Mouse (Mus musculus) Muller cell, postnatal 12 days (primary cell): Measurements from ENCODE around the gene Ndufb5.
"Not testable (repeated sequence)": the region's sequence is repeated elsewhere in the genome, so short reads cannot be mapped to it uniquely, and the experiment has no call there.

Experiments
- DNase-seq: peaks from one replicate; pipeline ENCODE4 v3.0.0-alpha.2; 2015; ENCODE audit errors: inconsistent ontology term

Ndufb5 gene

DNA sequence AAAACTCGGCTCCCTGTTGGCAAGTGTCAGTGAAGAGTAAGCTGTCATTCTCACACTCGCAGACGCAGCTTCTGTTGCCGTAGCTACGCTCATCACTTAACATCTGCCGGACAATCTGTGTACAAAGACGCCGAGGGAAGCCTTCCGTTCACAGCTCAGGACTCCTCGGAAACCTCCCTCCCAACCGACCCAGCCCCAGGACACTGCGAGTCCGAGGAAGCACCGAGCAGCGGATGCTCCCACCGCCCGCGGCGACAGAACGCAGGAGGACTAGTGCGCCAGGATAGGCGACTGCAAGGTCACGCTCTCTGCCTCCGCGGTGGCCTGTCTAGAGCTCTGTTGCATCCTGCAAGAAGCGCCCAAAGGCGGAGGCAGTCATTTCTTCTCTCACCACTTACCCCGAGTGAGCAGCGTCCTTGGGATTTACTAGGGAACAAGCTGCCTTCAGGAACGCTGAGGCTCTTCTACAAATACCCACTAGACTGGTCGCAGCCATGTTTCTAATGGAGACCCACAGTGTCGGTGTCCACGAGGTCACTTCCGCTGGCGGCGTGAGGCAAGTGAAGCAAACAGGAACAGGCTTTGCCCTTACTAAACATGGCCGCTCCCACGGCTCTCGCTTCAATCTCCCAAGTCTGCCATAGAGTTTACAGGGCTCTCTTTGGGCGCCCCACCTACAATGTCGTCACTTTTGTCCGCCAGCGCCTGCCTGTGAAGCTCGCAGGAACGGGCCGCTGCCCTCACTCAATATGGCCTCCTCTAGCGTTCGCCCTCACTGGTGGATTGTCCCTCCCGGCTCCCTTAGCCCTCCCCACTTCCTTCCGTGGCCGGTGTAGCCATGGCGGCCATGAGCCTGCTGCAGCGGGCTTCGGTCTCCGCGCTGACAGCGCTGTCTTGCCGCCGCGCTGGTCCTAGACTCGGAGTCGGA, at the start of gene Ndufb5:
TSS of gene Ndufb5 (plus strand) at position 747 of the 928 bp plus-strand sequence.
- peak; percentile 99 for DNase-seq

DNA sequence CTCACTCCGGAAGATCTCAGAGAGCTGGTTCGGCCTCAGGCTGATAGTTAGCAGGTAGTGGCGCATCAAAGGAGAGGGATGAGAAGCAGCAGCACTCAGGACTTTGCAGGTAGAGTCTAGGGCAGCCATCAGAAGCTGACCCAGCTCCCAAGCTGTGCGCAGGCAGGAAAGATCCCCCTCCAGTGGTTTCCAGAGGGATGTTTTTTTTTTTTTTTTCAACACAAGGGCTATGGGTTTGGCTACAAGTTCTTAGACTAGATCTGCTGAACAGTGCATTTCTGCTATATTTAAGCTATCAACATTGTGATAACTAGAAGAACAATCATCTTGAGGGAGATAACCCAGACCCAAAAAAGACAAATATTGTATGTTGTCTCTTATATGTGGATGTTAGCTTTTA, 49.6 kb upstream of the Ndufb5 start:
- no peak for DNase-seq

DNA sequence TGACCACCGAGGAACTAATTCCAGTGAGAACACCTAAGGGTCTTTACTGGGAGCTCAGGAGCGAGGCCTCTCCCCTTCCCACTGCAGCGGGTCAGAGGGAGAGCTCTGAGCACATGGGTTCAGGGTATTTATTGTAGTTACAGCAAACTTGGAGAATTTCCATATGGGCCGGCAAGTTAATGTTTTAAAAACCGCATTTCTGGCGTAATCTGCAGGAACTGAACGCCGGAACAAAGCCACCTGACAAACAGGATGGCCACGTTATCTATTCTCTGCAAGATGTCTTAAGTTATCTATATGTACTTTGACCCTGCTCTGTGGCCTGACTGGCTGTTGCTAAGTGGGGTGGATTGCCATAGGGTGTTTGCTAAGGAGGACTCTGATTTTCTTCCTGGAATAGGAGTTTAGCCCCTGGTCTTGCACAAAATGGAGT, 47.2 kb upstream of the Ndufb5 start:
- DNase-seq: no peak

DNA sequence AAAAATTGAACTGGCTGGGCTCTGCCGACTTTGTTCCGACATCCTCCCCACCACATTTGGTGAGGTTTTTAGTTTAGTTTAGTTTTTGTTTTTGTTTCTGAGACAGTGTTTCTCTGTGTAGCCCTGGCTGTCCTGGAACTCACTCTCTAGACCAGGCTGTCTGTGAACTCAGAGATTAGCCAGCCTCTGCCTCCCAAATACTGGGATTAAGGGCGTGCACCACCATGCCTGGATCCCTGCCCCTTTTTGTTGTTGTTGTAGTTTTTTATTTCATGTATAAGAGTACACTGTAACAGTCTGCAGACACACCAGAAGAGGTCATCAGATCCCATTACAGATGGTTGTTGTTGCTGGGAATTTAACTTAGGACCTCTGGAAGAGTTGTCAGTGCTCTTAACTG, 46.8 kb upstream of the Ndufb5 start:
- DNase-seq: no peak

DNA sequence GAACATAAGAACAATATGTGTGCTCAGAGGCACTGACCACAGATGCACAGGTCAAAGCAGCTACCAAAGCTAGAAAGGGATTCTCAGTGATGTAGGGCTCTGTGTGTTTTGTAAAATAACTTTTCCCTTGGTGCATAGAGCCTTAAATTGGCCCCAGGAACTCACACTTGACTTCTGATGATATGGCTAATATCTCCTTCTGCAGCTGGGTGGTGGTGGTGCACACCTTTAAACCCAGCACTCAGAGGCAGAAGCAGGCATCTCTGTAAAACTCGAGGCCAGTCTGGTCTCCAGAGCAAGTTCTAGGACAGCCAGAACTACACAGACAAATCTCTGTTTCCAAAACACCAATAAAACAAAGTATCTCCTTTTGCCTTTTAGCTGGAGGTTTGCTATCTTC, 45.9 kb upstream of the Ndufb5 start:
- DNase-seq: no peak

DNA sequence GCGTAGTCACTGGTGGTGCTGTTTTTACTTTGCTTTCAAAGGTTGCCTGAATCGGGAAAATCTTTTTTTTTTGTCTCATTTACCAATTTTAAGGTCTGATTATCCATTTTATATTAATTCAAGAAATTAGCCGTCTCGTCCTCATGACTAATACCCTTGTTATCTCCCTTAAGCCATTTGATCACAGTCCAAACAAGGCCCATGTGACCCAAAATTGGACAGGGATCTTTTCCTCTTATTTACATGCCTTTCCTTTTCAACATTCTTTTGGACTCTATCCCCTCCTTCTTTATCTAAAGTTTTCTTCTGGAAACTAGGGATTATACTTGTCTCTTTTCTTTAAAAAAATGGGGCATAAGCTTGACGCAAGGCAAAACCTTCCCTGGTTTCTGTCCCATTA, 44.9 kb upstream of the Ndufb5 start:
- DNase-seq: no peak

DNA sequence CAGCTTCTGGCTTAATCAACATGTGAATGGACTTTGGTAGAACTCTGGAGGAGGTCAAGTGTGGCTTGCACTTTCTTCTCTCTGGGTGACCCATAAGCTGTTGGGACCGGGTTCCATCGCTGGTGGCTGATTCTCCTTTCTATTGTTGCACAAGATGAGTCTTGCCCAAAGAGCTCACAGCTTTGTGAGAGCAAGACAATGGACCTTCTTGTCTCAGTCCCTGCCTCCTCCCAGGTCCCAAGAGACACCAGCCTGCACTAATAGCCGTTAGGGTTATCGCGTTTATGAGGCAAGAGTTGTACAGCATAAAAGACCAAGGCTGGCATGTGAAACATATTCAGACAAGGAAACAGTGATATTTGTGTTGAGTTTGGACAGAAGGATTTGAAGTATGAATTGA, 42.6 kb upstream of the Ndufb5 start:
- DNase-seq: peak; percentile 62

DNA sequence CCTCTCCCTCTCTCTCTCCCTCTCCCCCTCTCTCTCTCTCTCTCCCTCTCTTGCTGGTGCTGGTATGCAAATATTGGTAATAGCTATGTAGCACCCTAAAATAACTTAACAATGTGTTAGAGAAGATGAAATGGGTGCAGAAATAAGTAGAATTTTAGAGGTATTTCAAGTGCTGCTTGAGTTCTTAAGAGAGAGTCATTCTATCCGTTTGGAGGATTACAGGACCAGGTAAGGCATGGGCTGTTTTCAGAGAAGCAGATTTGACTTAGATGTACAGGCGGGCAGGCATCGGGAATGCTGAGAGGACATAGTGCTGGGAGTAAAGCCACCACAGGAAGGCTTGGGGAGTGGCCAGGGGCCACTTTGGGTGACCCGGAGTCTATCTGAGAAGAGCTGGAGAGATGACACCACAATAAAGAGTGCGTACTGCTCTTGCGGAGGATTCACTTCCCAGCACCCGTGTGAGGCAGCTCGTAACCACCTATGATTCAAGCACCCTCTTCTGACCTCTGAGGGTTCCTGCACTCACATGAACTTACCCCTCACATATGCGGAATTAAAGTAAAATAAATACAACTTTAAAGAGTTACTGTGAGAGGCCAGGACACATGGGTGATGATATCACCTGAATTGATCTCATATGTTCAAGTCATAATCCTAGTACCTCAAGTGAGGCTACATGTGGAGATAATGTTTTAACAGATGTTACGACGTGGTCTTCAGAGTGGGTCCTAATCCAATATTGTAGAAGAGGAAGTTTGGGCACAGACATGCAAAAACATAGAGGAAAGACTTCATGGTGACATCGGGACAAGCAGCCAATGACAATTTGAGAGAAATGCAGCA, 41.8 kb upstream of the Ndufb5 start:
- DNase-seq: no peak

DNA sequence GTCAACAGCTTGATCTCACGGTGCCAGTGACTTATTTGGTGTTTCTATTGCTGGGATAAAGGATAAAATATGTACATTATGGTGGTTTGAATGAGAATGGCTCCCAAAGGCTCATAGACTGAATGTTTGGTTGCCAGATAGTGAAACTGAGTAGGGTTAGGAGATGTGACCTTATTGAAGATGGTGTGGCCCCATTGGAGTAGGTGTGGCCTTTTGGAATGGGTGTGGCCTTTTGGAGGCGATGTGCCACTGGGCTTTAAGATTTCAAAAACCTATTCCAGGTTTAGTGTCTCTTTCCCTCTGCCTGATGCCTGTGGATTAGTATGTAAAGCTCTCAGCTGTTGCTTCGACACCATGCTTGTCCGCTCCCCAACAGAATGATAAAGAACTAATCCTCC, 41.2 kb upstream of the Ndufb5 start:
- no peak for DNase-seq

DNA sequence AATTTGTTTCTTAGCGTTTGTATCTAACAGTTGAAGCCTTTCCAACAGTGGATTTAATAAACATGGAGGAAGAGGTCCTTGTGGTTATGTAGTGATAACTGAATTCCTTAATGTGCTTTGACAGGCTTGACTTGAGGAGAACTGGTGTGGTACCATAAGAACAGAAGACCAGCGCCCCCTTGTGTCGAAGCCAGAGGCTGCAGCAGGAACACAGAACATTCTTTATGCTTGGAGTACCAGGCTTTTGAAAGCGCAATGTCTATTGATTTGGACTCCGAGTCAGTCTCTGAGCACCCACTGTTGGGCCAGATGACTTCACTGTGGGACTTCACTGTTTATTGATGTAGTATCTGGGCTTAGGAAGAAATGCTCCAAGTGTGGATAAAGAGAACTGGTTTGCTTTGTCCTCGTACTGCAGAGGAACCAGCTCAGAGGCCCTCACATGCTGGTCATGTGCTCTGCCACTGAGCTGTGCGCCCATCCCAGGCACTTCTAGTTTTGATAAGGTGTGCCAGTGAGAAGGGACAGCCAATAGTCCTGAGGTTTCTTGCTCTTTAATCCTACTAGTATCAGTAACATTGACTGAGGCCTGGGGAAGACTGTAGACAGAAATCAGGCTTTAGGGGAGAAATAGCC, 38.4 kb upstream of the Ndufb5 start:
- DNase-seq: peak; percentile 79

DNA sequence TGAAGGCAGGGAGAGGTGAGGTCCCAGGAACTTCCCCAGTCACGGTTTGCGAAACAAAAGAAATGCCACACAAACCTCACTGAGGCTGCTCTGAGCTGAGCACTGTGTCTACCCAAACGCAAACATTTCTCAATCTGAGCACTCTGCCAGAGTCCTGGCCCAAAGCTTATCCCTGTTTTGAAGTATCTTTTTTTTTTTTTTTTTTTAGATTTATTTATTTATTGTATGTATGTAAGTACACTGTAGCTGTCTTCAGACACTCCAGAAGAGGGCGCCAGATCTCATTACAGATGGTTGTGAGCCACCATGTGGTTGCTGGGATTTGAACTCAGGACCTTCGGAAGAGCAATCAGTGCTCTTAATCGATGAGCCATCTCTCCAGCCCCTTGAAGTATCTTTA, 32.8 kb upstream of the Ndufb5 start:
- DNase-seq: not testable (repeated sequence)

DNA sequence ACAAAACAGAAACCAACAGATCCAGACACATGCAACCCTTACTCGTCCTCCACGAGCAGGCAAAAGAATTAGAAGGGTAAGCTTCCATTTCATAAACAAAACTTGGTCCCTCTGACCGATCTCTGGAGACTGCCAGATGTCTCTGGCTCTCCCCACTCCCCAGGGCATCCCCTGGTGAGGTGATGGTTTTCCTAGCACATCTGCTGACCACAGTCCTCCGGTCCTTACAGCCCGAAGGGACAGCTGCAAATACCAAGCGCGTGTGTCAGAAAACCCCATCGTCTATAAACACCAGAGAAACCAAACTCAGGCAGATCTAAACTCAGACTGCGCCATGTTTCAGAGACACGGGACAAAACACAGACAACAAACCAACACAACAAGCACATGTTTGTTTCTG, 32.2 kb upstream of the Ndufb5 start:
- DNase-seq: not testable (repeated sequence)

DNA sequence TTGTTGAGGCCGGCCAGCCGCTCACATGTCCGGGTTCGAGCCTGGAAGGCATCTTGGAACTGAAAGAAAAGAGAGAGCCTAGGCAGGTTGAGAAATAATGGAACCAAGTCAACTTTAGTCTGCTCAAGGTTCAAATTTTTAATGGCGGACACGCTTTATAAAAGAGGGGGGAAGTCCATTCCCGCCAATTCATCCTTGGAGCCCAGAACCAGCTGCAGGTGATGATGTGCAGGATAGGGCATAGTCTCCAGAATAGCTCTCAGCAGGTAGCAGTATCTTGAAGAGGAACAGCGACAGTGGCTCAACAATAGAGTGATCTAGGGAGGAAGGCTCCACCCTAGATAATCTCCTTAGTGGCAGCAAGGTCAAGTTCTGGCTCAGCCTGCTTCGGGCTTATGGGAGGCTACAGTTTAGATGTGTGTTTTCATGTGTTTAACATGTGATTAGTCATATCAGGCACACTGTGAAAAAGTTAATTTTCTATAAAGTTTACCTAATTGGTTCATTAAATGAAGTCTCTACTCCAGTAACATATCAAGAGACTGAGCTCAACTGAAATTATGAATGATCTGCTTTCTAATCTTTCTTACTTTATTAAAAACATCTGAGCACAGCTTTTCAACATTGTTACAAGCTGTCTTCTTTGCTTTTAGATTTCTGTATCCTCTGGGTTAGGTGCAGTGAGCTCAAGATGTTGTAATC, 31.0 kb upstream of the Ndufb5 start, which contains the start of gene Actl6a:
TSS of gene Actl6a (plus strand) at position 652 of the 702 bp plus-strand sequence.
- DNase-seq: not testable (repeated sequence)

DNA sequence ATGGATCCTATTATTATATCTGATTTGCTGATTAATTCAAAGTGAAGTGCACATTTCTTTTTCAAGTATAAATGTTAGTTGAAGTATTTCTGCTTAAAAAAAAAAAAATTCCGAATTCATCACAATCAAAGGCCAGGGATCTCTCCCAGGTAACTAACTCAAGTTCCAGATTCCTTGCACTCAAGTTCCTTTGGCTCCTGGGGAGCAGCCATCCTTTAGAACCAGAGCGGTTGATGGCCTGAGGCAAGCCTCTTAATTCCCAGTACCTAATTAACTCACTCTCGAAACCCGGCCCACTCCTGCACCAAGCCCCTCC, 28.8 kb upstream of the Ndufb5 start:
- DNase-seq: no peak

DNA sequence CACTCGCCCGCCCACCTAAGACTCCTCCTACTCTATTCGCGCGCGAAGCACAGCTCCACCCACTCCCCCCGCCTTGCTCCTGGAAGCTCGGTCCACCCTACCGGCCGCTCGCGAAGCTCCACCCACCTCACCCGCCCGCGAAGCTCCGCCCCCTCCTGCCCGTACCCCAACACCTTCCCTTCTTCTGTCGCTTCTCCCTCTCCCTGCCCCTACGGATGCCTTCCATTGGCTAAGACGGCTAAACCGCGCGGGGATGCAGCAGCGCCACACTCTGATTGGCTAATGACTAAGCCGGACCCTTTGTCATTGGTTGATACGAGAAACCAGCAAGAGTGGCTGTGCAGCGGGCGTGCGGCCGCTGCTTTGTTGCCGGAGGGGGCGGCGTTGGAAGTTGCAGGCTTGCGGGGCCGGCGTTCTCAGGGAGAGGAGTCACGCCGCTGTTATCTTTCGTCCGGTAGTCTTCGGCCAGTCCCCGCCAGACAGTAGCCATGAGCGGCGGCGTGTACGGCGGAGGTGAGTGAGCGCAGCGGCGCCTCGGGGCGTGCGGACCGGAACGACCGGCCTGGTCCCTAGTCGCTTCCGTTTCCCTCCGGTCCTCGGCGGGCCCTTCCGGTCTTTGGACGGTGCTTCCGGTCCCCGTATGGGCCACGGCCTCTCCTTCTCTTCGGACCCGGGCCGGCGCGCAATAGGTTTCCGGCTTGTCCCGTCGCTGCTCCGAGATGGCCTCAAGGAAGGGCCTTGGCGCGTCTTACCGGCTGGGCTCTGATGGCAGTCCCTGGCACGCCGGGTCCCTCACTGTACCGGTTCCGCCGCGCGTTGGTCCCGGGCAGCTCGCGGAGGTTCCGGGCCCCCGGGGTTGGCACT, 28.2 kb upstream of the Ndufb5 start:
- peak; percentile 100 for DNase-seq

DNA sequence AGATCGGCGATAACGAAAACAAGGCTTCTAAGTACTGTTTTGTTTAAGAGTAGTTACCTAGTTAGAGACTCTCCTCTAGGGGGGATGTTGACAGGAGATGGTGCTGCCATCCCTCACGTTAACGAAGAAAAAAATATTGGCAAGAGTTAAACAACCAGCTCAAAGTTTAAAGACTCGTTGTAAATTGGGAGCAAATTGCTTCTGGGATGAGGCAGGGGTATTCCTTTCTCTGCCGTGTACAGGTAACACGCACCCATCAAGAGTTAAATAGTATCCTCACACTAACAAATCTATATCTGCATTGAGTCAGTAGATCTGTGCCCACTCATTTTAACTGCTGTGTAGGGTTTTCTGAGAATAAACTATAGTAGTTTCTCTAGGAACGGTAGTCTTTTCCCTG, 27.4 kb upstream of the Ndufb5 start:
- DNase-seq: no peak

DNA sequence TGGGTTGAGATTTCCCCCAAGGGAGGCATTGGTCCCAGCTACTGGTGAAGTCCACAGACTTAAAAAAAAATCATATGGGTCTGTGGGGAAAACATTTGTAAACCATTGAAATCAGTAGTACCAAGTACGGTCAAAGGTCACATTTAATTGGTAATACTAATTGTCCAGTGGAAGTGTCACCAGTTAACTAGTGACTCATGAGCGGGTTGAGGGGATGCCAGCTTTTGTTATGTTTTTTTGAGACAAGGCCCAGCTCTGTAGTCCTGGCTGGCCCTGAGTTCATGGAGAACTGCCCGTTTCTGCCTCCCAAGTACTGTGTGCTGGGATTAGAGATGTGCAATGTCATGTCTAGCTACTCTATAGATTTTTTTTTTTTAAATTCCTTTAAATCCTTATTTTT, 23.1 kb upstream of the Ndufb5 start:
- no peak for DNase-seq

DNA sequence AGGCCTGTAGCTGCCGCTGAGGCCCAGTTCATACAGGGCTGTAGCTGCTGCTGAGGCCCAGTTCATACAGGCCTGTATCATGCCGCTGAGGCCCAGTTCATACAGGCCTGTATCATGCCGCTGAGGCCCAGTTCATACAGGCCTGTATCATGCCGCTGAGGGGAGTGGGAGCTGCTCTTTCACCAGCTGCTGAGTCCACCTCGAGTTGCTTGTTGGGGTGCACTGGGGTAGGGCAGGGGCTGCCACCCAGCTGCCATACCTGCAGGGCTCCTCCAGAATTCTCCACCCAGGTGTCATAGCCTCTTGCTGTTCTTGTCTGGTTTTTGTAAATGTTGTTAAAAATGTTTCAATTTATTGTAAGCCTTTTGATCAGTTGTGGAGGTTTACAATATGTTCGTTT, 19.4 kb upstream of the Ndufb5 start:
- DNase-seq: not testable (repeated sequence)

DNA sequence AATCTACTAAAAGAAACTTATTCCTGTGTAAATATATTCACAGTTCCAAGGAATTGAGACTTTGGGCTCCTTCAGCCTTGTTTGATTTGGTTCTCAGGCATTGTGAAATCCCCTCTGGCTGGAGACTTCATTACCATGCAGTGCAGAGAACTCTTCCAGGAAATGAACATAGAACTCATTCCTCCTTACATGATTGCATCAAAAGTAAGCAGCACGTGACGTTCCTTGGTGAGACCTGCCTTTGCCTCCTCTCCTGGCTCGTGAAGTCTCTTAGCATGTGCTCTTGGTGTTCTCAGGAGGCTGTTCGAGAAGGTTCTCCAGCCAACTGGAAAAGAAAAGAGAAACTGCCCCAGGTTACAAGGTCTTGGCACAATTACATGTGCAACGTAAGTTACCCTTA, 18.5 kb upstream of the Ndufb5 start:
- DNase-seq: no peak

DNA sequence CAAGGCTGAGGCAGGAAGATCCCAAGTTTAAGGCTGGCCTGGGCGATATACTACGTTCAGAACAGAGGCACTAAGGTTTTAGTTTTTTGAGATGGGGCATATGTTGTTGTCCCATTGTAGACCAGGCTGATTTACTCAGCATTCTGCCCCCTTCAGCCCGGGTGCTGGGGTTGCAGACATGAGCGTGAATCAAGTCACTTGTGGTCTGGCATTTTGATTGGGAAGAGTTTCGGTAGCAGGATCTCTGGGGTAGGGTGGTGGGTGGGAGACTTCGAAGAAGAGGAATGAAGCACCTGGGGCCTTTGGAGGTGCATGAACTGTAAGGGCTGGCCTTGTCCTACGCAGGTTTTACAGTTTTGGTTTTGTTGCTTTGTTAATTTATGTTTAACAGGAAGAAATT, 12.6 kb upstream of the Ndufb5 start:
- no peak for DNase-seq

DNA sequence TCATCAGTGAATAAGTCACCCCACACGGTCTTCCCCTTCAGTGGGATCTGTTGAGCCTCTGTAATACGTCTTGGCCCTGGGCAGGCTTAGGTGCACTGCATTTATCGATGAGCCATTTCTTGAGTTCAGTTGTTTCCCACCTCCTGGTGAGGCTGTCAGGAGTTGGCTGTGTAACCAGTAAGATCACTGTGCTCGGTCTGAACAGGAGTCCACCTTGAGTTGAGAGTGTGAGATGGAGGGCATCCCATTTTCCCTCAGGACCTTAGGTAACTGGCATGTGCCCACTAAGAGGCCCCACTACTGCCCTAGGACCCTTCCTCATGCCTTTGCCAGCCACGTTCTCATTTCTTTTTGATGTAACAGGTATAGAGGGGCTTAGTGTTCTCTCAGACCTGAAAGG, 10.8 kb upstream of the Ndufb5 start:
- no peak for DNase-seq
